ENCODE assay signal across 8 mouse cellular contexts in genomic region chr6:72344396-72345073, GRCm38 (mm10). TPM values are rescaled to one million over a fixed set of nuclear protein-coding genes. Genes with fewer than 3 reads are reported as not detected.
A peak's percentile ranks its signal among the peaks of the same experiment; 100 is the strongest.
DNase-seq lines count a peak whose midpoint lies in the region; ATAC-seq lines count a peak whose summit lies in the region.

No protein-coding gene starts in this region.

- WGBS in heart, embryonic 14.5 days, result 0% methylated on average over 41 of the region's 42 CpGs
- under 1% methylated on average over 38 of the region's 42 CpGs for WGBS in hindbrain, embryonic 11.5 days
- under 1% methylated on average over 42 of the region's 42 CpGs for WGBS in midbrain, embryonic 13.5 days

- no peak for ATAC-seq in heart, embryonic 14.5 days (ENCODE audit: insufficient number of reproducible peaks, insufficient read depth, low FRiP score, low read depth)
- peak; percentile 63 for ATAC-seq in hindbrain, embryonic 11.5 days (ENCODE audit: low FRiP score)
- ATAC-seq in midbrain, embryonic 13.5 days, result peak; percentile 64

- H3K4me2 ChIP-seq in heart, embryonic 14.5 days (ENCODE audit: low read length), result peak overlapping the region; percentile 92
- peak overlapping the region; percentile 71 for H3K4me2 ChIP-seq in hindbrain, embryonic 11.5 days (replicated peaks; ENCODE audit: low read depth, low read length)
- peak overlapping the region; percentile 97 for H3K4me2 ChIP-seq in midbrain, embryonic 13.5 days (replicated peaks)

- H3K4me1 ChIP-seq in heart, embryonic 14.5 days (ENCODE audit: control insufficient read depth in 2 of 2, insufficient read depth in 2 of 2, low read length in 2 of 2), result peaks cover 0 to 28% of the 10 kb centered on the region in 2 experiments; a peak in 2 of 4 replicates
- peaks cover 6% of the 10 kb centered on the region for H3K4me1 ChIP-seq in hindbrain, embryonic 11.5 days (replicated peaks; ENCODE audit: control insufficient read depth, insufficient read depth, low read length)
- H3K4me1 ChIP-seq in midbrain, embryonic 13.5 days (replicated peaks), result peaks cover 45% of the 10 kb centered on the region

- no peak for DNase-seq in heart, postnatal 10 days
- DNase-seq in NIH3T3 (ENCODE audit: low read depth), result peak; percentile 53
- DNase-seq in hindbrain, embryonic 11.5 days (ENCODE audit: low spot score), result no peak
- DNase-seq in adrenal gland, adult (ENCODE audit: inconsistent age in 2 of 2, low spot score in 1 of 2), result no peak
- DNase-seq in adipocyte (ENCODE audit: low spot score), result no peak
- no peak for DNase-seq in adrenal gland, adult 18-20 months (ENCODE audit: low spot score in 2 of 2)

- peak overlapping the region; percentile 87 to 95 for H3K4me3 ChIP-seq in heart, embryonic 14.5 days (ENCODE audit: control insufficient read depth in 1 of 2, insufficient read depth in 1 of 2, low read depth in 1 of 2, low read length in 2 of 2)
- peak overlapping the region; percentile 79 for H3K4me3 ChIP-seq in hindbrain, embryonic 11.5 days (ENCODE audit: low read depth, low read length)
- peak overlapping the region; percentile 94 for H3K4me3 ChIP-seq in midbrain, embryonic 13.5 days (replicated peaks)

- no peaks in the 10 kb centered on the region for H3K27me3 ChIP-seq in heart, embryonic 14.5 days (ENCODE audit: control insufficient read depth, insufficient read depth, low read length)
- no peaks in the 10 kb centered on the region for H3K27me3 ChIP-seq in hindbrain, embryonic 11.5 days (ENCODE audit: control insufficient read depth, insufficient read depth, low read length)
- no peaks in the 10 kb centered on the region for H3K27me3 ChIP-seq in midbrain, embryonic 13.5 days

- peak overlapping the region; percentile 28 to 75; a peak in 3 of 4 replicates for H3K27ac ChIP-seq in heart, embryonic 14.5 days (replicated peaks in 1 of 2; ENCODE audit: control insufficient read depth in 1 of 2, insufficient read depth in 1 of 2, low read depth in 2 of 2, low read length in 2 of 2)
- H3K27ac ChIP-seq in hindbrain, embryonic 11.5 days (ENCODE audit: low read depth, low read length), result no peak overlapping the region
- H3K27ac ChIP-seq in midbrain, embryonic 13.5 days, result peak overlapping the region; percentile 74

- intact Hi-C loops in heart, postnatal 10 days (cut with DNase I), result no loop called here

- H3K9me3 ChIP-seq in heart, embryonic 14.5 days (ENCODE audit: control insufficient read depth, low read length), result no peaks in the 10 kb centered on the region
- H3K9me3 ChIP-seq in hindbrain, embryonic 11.5 days (ENCODE audit: control insufficient read depth, low read length), result no peaks in the 10 kb centered on the region
- no peaks in the 10 kb centered on the region for H3K9me3 ChIP-seq in midbrain, embryonic 13.5 days

- H3K9ac ChIP-seq in heart, embryonic 14.5 days (ENCODE audit: low read length), result peak overlapping the region; percentile 94
- peak overlapping the region; percentile 89 for H3K9ac ChIP-seq in hindbrain, embryonic 11.5 days (ENCODE audit: low read depth, low read length)
- H3K9ac ChIP-seq in midbrain, embryonic 13.5 days (replicated peaks), result peak overlapping the region; percentile 94

- peaks cover 27% of the 10 kb centered on the region for H3K36me3 ChIP-seq in heart, embryonic 14.5 days (ENCODE audit: control insufficient read depth, insufficient read depth, low read length)
- H3K36me3 ChIP-seq in hindbrain, embryonic 11.5 days (ENCODE audit: control insufficient read depth, insufficient read depth, low read length), result no peaks in the 10 kb centered on the region
- peaks cover 20% of the 10 kb centered on the region for H3K36me3 ChIP-seq in midbrain, embryonic 13.5 days

RNA-seq across cellular contexts. Expression of gene Usp39, which starts 0.4 kb away (rescaled TPM):
- polyA plus RNA-seq in heart, embryonic 14.5 days (2014; fragmentation: Nextera tagmentation; extraction: Ambion mirVana), result 32.4 and 32.8 TPM in 2 replicates
- total RNA-seq in heart, postnatal 10 days (2021), result 10 to 100 TPM; 19.3 to 24.6 TPM
- 102 and 113 TPM in 2 replicates for polyA plus RNA-seq in hindbrain, embryonic 11.5 days (2014; fragmentation: Nextera tagmentation; extraction: Ambion mirVana)
- polyA plus RNA-seq in midbrain, embryonic 13.5 days (2015; fragmentation: Nextera tagmentation; extraction: Ambion mirVana), result 51.5 and 53.4 TPM in 2 replicates
- total RNA-seq in adrenal gland, adult 18-20 months (2021), result 10 to 100 TPM; 30.9 to 31.7 TPM

RNA-seq across cellular contexts. Expression of gene 0610030E20Rik, which starts 2.6 kb away (rescaled TPM):
- polyA plus RNA-seq in heart, embryonic 14.5 days (2014; fragmentation: Nextera tagmentation; extraction: Ambion mirVana), result 13.7 and 13.8 TPM in 2 replicates
- total RNA-seq in heart, postnatal 10 days (2021), result 10 to 100 TPM; 13.4 to 13.9 TPM
- 17.6 and 28.4 TPM in 2 replicates for polyA plus RNA-seq in hindbrain, embryonic 11.5 days (2014; fragmentation: Nextera tagmentation; extraction: Ambion mirVana)
- 21.7 and 23.9 TPM in 2 replicates for polyA plus RNA-seq in midbrain, embryonic 13.5 days (2015; fragmentation: Nextera tagmentation; extraction: Ambion mirVana)
- total RNA-seq in adrenal gland, adult 18-20 months (2021), result 10 to 100 TPM; 24.2 to 33.2 TPM

RNA-seq across cellular contexts. Expression of gene Tmem150a, which starts 10.7 kb away (rescaled TPM):
- 14.4 and 16.4 TPM in 2 replicates for polyA plus RNA-seq in heart, embryonic 14.5 days (2014; fragmentation: Nextera tagmentation; extraction: Ambion mirVana)
- total RNA-seq in heart, postnatal 10 days (2021), result 10 to 100 TPM; 13.6 to 17.1 TPM
- polyA plus RNA-seq in hindbrain, embryonic 11.5 days (2014; fragmentation: Nextera tagmentation; extraction: Ambion mirVana), result 7.0 and 9.2 TPM in 2 replicates
- 10.3 and 11.5 TPM in 2 replicates for polyA plus RNA-seq in midbrain, embryonic 13.5 days (2015; fragmentation: Nextera tagmentation; extraction: Ambion mirVana)
- total RNA-seq in adrenal gland, adult 18-20 months (2021), result 10 to 100 TPM; 24.3 to 24.4 TPM

RNA-seq across cellular contexts. Expression of gene Rnf181, which starts 22.2 kb away (rescaled TPM):
- 88.3 and 89.0 TPM in 2 replicates for polyA plus RNA-seq in heart, embryonic 14.5 days (2014; fragmentation: Nextera tagmentation; extraction: Ambion mirVana)
- 10 to 100 TPM; 45.6 to 51.5 TPM for total RNA-seq in heart, postnatal 10 days (2021)
- 106 and 111 TPM in 2 replicates for polyA plus RNA-seq in hindbrain, embryonic 11.5 days (2014; fragmentation: Nextera tagmentation; extraction: Ambion mirVana)
- polyA plus RNA-seq in midbrain, embryonic 13.5 days (2015; fragmentation: Nextera tagmentation; extraction: Ambion mirVana), result 127 and 132 TPM in 2 replicates
- total RNA-seq in adrenal gland, adult 18-20 months (2021), result 100 to 1,000 TPM; 187 to 460 TPM

RNA-seq across cellular contexts. Expression of gene Vamp5, which starts 35.7 kb away (rescaled TPM):
- polyA plus RNA-seq in heart, embryonic 14.5 days (2014; fragmentation: Nextera tagmentation; extraction: Ambion mirVana), result 58.1 and 61.9 TPM in 2 replicates
- total RNA-seq in heart, postnatal 10 days (2021), result 10 to 100 TPM; 46.5 to 57.8 TPM
- 13.4 and 13.7 TPM in 2 replicates for polyA plus RNA-seq in hindbrain, embryonic 11.5 days (2014; fragmentation: Nextera tagmentation; extraction: Ambion mirVana)
- polyA plus RNA-seq in midbrain, embryonic 13.5 days (2015; fragmentation: Nextera tagmentation; extraction: Ambion mirVana), result 14.5 and 15.9 TPM in 2 replicates
- 10 to 100 TPM; 22.9 to 25.5 TPM for total RNA-seq in adrenal gland, adult 18-20 months (2021)
